Mouse (Mus musculus) heart, postnatal 0 days (tissue): ENCODE measurements at regions not wholly inside any gene's neighbourhood (a gene's known extent, or its start where the extent isn't known, plus 50 kb on each side); places are given as distances from the start of the nearest gene placed in this dataset.
A peak's percentile ranks its signal among the peaks of the same experiment; 100 is the strongest.

Source experiments
- ATAC-seq: fragments of 200-750 bp; cut with Nextera tagmentation; 2 replicates; pipeline ENCODE4 v1.8.0; 2017; ENCODE audit warnings: low read depth, moderate number of reproducible peaks, moderate library complexity; ENCODE audit not compliant: insufficient read depth
- DNase-seq: peaks from one replicate; pipeline ENCODE4 v3.0.0-alpha.2; 2016; ENCODE audit warnings: low spot score
- H3K27ac ChIP-seq: fragments of 300-500 bp; sonication (generic); 2 replicates; pipeline ENCODE4 v1.5.1; 2014; ENCODE audit warnings: low read depth, mild to moderate bottlenecking
- H3K27me3 ChIP-seq: fragments of 300-500 bp; sonication (generic); 2 replicates; pipeline ENCODE4 v1.6.1; 2014; ENCODE audit warnings: low read length, mixed read lengths; ENCODE audit not compliant: control insufficient read depth, insufficient read depth
- H3K36me3 ChIP-seq: fragments of 300-500 bp; sonication (generic); replicated peaks from 2 replicates; pipeline ENCODE4 v1.6.1; 2014; ENCODE audit warnings: low read length, mixed read lengths; ENCODE audit not compliant: control insufficient read depth, insufficient read depth
- H3K4me1 ChIP-seq: fragments of 300-500 bp; sonication (generic); 2 replicates; pipeline ENCODE4 v1.6.1; 2014; ENCODE audit warnings: antibody characterized with exemption; ENCODE audit not compliant: control insufficient read depth, insufficient read depth
- H3K4me2 ChIP-seq: fragments of 300-500 bp; sonication (generic); 2 replicates; pipeline ENCODE4 v1.6.1; 2014; ENCODE audit warnings: low read depth, mild to moderate bottlenecking, low read length, moderate library complexity
- H3K4me3 ChIP-seq: fragments of 300-500 bp; sonication (generic); 2 replicates; pipeline ENCODE4 v1.5.1; 2014; ENCODE audit warnings: low read depth, low read length
- H3K9ac ChIP-seq: fragments of 300-500 bp; sonication (generic); replicated peaks from 2 replicates; pipeline ENCODE4 v1.6.1; 2014; ENCODE audit warnings: low read depth, low read length, mixed read lengths
- H3K9me3 ChIP-seq: fragments of 300-500 bp; sonication (generic); replicated peaks from 2 replicates; pipeline ENCODE4 v1.6.1; 2016; ENCODE audit warnings: low read length; ENCODE audit not compliant: control insufficient read depth
- CTCF ChIP-seq: IDR thresholded peaks from 2 replicates; pipeline ENCODE4 v1.5.1; 2016; ENCODE audit warnings: antibody characterized with exemption, control low read depth, low read depth
- EP300 ChIP-seq: IDR thresholded peaks from 2 replicates; pipeline ENCODE4 v1.6.1; 2016; ENCODE audit warnings: antibody characterized with exemption, low read depth
- WGBS: fragments of 180-500 bp; shearing (Covaris S2); extraction: QIAGEN DNeasy Blood & Tissue Kit; methylation state at CpG from one replicate; pipeline ENCODE4 v1.1.7; 2014; 5-methylcytosine and 5-hydroxymethylcytosine counted together

DNA sequence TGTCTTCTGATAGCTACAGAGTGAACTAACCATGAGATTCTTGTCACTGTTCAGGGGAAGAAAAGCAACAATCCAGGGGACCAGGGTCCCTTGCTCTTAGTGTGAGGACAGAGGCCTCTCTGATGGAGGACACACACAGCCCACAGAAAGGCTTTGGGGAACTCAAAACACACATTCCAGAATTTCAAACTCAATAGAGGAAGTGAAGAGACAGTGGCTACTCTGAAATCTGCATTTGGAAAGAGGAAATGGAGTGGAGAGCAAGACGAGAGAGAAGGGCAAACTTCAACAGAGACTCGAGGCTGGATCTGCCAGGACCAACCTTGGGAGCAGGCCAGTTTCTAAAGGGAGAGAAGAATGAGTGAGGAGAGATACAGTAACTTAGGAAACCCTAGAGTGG lies 125.7 kb upstream of the Slc22a12 start:
- H3K4me3 ChIP-seq = no peak overlapping the region
- H3K9ac ChIP-seq = no peak overlapping the region
- no peak overlapping the region for H3K27ac ChIP-seq
- no peaks in the 10 kb centered on the region for H3K36me3 ChIP-seq
- no peaks in the 10 kb centered on the region for H3K27me3 ChIP-seq
- H3K4me1 ChIP-seq = no peaks in the 10 kb centered on the region
- DNase-seq (no peak), ATAC-seq (no peak)
- no peak overlapping the region for H3K4me2 ChIP-seq
- WGBS = 33% methylated on average over 2 of the region's 2 CpGs
- no peaks in the 10 kb centered on the region for H3K9me3 ChIP-seq
- TF ChIP-seq EP300 (no peak), CTCF (no peak)

DNA sequence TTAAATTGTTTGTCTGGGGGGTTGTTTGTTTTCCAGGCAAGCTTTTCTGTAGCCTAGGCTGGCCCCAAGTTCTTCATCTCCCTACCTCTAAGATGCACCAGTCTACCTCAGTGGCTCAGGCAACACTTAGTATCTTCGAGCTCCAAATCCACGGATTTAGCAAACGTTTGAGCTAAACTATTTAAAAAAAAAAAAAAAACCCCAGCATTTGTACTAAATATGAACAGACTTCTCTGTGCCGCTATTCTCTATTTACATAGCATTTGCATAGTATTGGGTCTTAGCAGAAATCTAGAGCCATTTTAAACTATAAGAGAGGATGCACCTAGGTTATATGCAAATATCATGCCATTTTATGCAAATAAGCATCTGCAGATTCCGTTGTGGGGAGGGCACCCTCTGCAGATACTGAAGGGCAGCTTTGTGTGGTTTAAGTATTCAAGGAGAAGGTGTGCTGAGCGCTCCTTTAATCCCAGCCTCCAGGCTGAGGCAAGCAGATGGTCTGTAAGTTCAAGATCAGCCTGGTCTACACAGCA lies 123.4 kb upstream of the Slc22a12 start:
- Histone ChIP-seq H3K4me1 (0 out of 2 replicates have a peak, but pooled peaks cover 4% of the 10 kb centered on the region), H3K36me3 (no peaks in the 10 kb centered on the region), H3K4me2 (no peak overlapping the region), H3K4me3 (no peak overlapping the region), H3K9me3 (no peaks in the 10 kb centered on the region), H3K9ac (no peak overlapping the region), H3K27me3 (no peaks in the 10 kb centered on the region), H3K27ac (no peak overlapping the region)
- ATAC-seq (no peak), DNase-seq (no peak)
- WGBS = 66% methylated on average over 6 of the region's 6 CpGs
- TF ChIP-seq EP300 = no peak
- TF ChIP-seq CTCF = no peak

DNA sequence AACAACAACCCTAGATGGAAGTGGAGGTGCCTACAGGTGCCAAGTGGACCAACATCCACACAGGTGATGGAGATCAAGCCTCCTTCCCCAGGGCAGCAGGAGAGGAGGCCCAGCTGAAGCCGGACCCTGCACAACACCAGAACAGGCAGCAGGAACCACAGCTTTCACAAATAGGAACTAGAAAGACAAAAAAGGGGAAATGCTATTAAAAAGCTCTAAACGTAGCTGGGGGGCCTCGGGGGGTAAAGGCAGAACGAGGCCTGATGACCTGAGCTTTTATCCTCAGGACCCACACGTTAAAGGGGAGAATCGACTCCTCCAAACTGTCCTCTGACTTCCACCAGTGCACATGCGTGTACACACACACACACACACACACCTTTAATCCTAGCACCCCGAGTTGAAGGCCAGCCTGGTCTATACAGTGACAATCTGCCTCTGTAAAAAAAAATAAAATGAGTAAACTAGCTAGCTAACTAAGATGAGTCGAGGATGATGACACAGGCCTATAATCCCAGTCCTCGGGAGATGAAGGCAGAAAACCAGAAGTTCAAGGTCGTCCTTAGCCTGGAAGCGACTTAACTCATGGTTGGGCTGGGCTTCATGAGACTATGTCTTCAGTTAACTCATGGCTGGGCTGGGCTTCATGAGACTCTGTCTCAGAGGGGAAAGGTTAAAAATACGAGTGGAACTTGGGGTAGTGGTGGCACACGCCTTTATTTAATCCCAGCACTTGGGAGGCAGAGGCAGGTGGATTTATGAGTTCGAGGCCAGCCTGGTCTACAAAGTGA lies 122.6 kb upstream of the Slc22a12 start:
- no peak overlapping the region for H3K27ac ChIP-seq
- WGBS = 59% methylated on average over 15 of the region's 15 CpGs
- no peak overlapping the region for H3K4me2 ChIP-seq
- no peak overlapping the region for H3K4me3 ChIP-seq
- TF ChIP-seq EP300 = no peak
- no peak for TF ChIP-seq CTCF
- 0 out of 2 replicates have a peak, but pooled peaks cover 4% of the 10 kb centered on the region for H3K4me1 ChIP-seq
- ATAC-seq (no peak), DNase-seq (no peak)
- H3K36me3 ChIP-seq = no peaks in the 10 kb centered on the region
- no peaks in the 10 kb centered on the region for H3K9me3 ChIP-seq
- H3K9ac ChIP-seq = no peak overlapping the region
- H3K27me3 ChIP-seq = no peaks in the 10 kb centered on the region

DNA sequence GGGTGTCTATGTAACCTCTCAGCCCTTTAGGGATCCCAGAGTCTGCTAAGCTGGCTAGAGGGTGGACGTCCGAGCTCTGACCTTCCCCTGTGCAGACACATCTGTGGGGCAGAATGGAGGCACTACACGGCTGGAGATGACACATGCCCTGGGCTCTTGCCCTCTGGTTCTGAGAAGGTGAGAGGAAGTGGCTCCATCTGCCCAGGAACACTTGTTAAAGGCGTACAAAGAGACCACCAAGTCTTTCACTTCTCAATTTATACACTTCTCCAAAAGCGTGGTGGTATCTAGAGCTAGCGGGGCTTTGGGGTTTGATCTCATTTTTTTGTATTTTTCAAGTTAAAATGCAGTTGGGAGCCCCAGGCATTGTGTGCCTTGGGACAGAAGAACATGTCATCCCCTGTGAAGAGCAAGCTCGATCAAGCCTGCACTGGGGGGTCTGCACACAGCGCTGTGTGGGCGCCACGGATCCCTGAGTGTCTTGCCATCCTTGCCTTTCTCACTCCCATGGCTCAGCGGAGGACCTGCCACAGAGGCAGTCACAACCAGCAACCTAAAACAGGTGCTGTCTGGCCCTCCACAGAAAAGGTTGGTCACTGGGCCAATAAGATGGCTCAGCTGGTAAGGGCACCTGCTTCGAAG lies 121.6 kb upstream of the Slc22a12 start:
- Histone ChIP-seq H3K36me3 (no peaks in the 10 kb centered on the region), H3K4me3 (no peak overlapping the region), H3K9me3 (no peaks in the 10 kb centered on the region), H3K27me3 (no peaks in the 10 kb centered on the region), H3K4me2 (no peak overlapping the region), H3K4me1 (0 out of 2 replicates have a peak, but pooled peaks cover 4% of the 10 kb centered on the region), H3K9ac (no peak overlapping the region), H3K27ac (no peak overlapping the region)
- no peak for TF ChIP-seq EP300
- no peak for TF ChIP-seq CTCF
- 80% methylated on average over 12 of the region's 12 CpGs for WGBS
- no peak for DNase-seq
- no peak for ATAC-seq

DNA sequence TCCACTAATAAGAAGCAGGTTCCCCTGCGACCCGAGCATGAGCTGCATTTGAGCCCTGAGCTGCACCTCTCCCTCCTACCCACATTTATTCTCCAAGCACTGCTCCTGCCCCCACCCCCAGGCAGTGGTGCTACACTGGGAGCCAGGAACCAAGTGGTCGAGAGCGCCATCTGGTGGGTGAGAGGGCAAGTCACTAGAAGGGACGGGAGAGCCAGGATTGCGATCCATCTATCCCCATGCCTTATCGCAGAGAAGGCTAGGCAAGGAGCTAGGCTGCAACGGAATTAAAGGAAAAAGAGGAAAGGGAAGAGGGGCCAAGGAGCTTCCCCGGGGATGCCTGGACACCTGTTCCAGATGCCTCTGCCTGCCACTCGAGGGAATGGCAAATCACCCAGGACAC lies 120.6 kb upstream of the Slc22a12 start:
- Histone ChIP-seq H3K9me3 (no peaks in the 10 kb centered on the region), H3K36me3 (no peaks in the 10 kb centered on the region), H3K4me2 (no peak overlapping the region), H3K4me3 (no peak overlapping the region), H3K27ac (no peak overlapping the region), H3K27me3 (no peaks in the 10 kb centered on the region), H3K9ac (no peak overlapping the region), H3K4me1 (0 out of 2 replicates have a peak, but pooled peaks cover 4% of the 10 kb centered on the region)
- WGBS = 3% methylated on average over 10 of the region's 10 CpGs
- peak; percentile 71 for DNase-seq
- peak; percentile 63; the same call in 1 of the 2 replicates for ATAC-seq
- TF ChIP-seq CTCF (peak; percentile 91), EP300 (no peak)
